Mouse (Mus musculus): ENCODE measurements around the gene Tmem262. TPM values are rescaled to one million over a fixed set of nuclear protein-coding genes. Genes with fewer than 3 reads are reported as not detected.
A peak's percentile ranks its signal among the peaks of the same experiment; 100 is the strongest.

Gene Tmem262
- total and polyA plus RNA-seq, 3 experiments, result not detected

DNA sequence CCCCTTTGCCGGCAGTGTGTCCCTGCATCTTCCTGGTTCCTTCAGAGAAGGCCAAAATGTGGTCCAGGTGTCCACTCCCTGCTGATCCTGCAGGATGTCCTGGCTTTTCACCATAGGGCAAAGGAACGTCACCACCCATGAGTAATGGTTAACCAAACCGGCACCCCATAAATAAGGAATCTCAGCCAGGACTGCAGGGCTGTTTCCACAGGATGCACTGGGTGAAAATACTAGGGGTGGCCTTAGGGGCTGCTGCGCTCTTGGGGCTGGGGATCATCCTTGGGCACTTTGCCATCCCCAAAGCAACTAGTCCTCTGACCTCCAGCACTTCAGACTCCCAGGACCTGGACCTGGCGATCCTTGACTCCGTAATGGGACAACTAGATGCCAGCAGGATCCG, 25.8 kb downstream of the Tmem262 start, which contains the start of gene Naaladl1:
TSS of gene Naaladl1 (plus strand) at position 197 of the 400 bp plus-strand sequence.
- H3K9me3 ChIP-seq (replicated peaks), result no peaks in the 10 kb centered on the region
- H3K36me3 ChIP-seq (replicated peaks), result peaks cover 31% of the 10 kb centered on the region
- no peak for TF ChIP-seq GATA2 (IDR thresholded peaks at IDR 0.05; ENCODE audit: borderline replicate concordance, low read depth, low read length)
- no peak for TF ChIP-seq POLR2AphosphoS5 (IDR thresholded peaks at IDR 0.05; ENCODE audit: insufficient replicate concordance, low read depth, low read length)
- no peak for TF ChIP-seq CTCF (IDR thresholded peaks at IDR 0.05; ENCODE audit: low read depth, low read length)
- no peak for TF ChIP-seq TAL1 (conservative IDR thresholded peaks at IDR 0.05; ENCODE audit: low read depth, low read length)
- no peak for TF ChIP-seq GATA1 (IDR thresholded peaks at IDR 0.05; ENCODE audit: borderline replicate concordance, low read length)
- ATAC-seq (ENCODE audit: extremely low read depth, insufficient number of reproducible peaks, low FRiP score, poor library complexity, severe bottlenecking) (no peak), DNase-seq (ENCODE audit: low spot score) (no peak)
- H3K27me3 ChIP-seq (ENCODE audit: insufficient read depth, low read length), result peaks cover 2% of the 10 kb centered on the region; the same call in 1 of the 2 replicates
- peak within 1 kb of the TSS; percentile 31; the same call in 1 of the 2 replicates for H3K4me3 ChIP-seq (ENCODE audit: low read depth, low read length)
- H3K4me1 ChIP-seq (ENCODE audit: insufficient read depth, low read depth, low read length), result peaks cover 62% of the 10 kb centered on the region

DNA sequence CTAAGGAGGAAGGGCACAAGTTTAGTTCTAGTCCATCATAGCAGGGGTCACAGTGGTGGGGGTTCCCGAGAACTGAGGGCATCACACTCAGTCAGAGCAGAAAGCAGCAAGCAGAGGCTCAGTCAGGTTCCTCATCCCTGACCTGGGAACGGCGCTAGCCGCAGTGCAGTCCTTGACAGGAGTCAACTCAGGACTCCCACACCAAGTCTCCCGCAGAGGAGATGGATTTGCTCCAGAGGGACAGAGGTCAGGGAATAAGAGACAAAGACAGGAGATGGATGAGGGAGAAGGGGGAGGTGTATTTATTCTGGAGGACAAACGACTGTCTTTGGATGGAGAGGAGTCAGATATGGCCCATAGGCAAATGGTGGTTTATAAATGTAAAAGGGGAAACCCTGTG, 33.3 kb downstream of the Tmem262 start:
- H3K36me3 ChIP-seq (replicated peaks), result peaks cover 66% of the 10 kb centered on the region
- ATAC-seq (ENCODE audit: extremely low read depth, insufficient number of reproducible peaks, low FRiP score, poor library complexity, severe bottlenecking) (no peak), DNase-seq (ENCODE audit: low spot score) (no peak)
- H3K27me3 ChIP-seq (ENCODE audit: insufficient read depth, low read length), result peaks cover 2% of the 10 kb centered on the region; the same call in 1 of the 2 replicates
- TF ChIP-seq CTCF (IDR thresholded peaks at IDR 0.05; ENCODE audit: low read depth, low read length) (no peak), POLR2AphosphoS5 (IDR thresholded peaks at IDR 0.05; ENCODE audit: insufficient replicate concordance, low read depth, low read length) (no peak), GATA2 (IDR thresholded peaks at IDR 0.05; ENCODE audit: borderline replicate concordance, low read depth, low read length) (no peak)
- peaks cover 36% of the 10 kb centered on the region for H3K4me1 ChIP-seq (ENCODE audit: insufficient read depth, low read depth, low read length)
- H3K4me3 ChIP-seq (ENCODE audit: low read depth, low read length), result no peak overlapping the region
- no peaks in the 10 kb centered on the region for H3K9me3 ChIP-seq (replicated peaks)

DNA sequence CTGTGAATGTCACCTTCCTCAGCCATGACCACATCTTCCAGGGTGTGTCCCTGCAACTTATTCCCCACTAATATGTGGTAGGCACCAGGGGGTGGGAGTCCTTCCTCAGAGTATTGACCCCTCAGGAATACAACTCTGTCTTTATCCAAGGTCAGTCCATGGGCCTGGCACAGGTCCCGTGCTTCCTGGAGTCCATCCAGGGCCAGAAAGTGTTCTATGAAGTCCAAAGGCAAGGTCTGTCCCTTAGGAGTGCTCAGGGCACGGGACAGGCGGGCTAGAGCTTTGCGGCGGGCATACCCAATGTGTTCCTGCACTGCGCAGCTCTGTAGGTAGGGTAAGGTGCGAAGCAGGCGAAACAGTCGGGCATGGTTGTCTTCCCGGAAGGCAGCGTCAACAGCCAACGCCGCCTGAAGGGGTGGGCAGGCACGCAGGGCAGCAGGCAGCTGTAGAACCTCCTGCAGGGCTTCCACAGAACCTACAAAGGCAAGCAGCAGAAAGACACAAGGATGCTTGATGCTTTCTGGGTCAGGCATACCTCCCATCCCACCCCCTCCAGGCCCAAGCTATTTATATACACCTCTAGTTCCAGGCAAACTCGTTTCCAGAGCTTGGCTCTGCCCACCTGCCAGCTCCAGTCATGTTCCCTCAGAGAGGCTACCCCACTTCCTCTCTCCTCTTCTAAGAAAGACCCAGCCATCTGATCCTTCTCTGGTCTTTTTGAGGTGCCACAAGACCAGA, 36.4 kb downstream of the Tmem262 start:
- Histone ChIP-seq H3K27me3 (ENCODE audit: insufficient read depth, low read length) (no peaks in the 10 kb centered on the region), H3K36me3 (replicated peaks) (peaks cover 73% of the 10 kb centered on the region), H3K4me1 (ENCODE audit: insufficient read depth, low read depth, low read length) (peaks cover 36% of the 10 kb centered on the region), H3K9me3 (replicated peaks) (no peaks in the 10 kb centered on the region), H3K4me3 (ENCODE audit: low read depth, low read length) (peak overlapping the region; percentile 41; the same call in 1 of the 2 replicates)
- no peak for ATAC-seq (ENCODE audit: extremely low read depth, insufficient number of reproducible peaks, low FRiP score, poor library complexity, severe bottlenecking)
- no peak for TF ChIP-seq TAL1 (conservative IDR thresholded peaks at IDR 0.05; ENCODE audit: low read depth, low read length)
- TF ChIP-seq GATA1 (IDR thresholded peaks at IDR 0.05; ENCODE audit: borderline replicate concordance, low read length), result no peak
- no peak for TF ChIP-seq GATA2 (IDR thresholded peaks at IDR 0.05; ENCODE audit: borderline replicate concordance, low read depth, low read length)
- no peak for TF ChIP-seq CTCF (IDR thresholded peaks at IDR 0.05; ENCODE audit: low read depth, low read length)
- TF ChIP-seq POLR2AphosphoS5 (IDR thresholded peaks at IDR 0.05; ENCODE audit: insufficient replicate concordance, low read depth, low read length), result no peak
- DNase-seq (ENCODE audit: low spot score), result no peak

DNA sequence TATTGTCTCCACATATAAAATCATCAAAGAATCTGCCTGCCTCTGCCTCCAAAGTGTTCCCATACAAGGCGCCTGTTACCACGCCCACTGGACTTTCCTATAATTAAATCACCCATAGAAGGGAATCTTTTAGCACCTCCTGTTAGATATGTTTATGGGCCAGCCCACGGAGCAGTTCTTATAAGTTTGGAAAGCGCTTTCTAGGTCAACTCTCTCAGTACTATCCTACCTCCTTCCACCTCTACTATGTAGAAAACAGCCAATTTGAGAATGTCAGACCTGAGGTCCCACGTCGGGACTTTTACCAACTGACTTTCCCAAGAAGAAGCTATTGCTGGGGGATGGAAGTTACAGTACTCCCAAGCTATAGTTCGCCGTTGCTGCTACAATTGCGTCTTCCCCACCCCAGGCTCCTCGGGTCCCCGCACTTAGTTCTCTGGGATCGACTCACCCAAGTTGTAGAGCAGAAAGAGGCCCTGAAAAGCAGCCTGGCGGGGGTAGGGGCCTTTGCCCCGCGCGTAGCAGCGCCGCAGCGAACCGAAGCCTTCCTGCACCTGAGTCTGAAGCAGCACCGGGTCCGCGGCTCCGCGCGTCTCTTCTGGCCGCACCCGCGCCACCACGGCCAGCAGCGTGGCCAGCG, 37.6 kb downstream of the Tmem262 start:
- no peaks in the 10 kb centered on the region for H3K27me3 ChIP-seq (ENCODE audit: insufficient read depth, low read length)
- peaks cover 75% of the 10 kb centered on the region for H3K36me3 ChIP-seq (replicated peaks)
- H3K9me3 ChIP-seq (replicated peaks), result no peaks in the 10 kb centered on the region
- peaks cover 36% of the 10 kb centered on the region for H3K4me1 ChIP-seq (ENCODE audit: insufficient read depth, low read depth, low read length)
- ATAC-seq (ENCODE audit: extremely low read depth, insufficient number of reproducible peaks, low FRiP score, poor library complexity, severe bottlenecking), result no peak
- DNase-seq (ENCODE audit: low spot score), result peak; percentile 16
- TF ChIP-seq POLR2AphosphoS5 (IDR thresholded peaks at IDR 0.05; ENCODE audit: insufficient replicate concordance, low read depth, low read length), result no peak
- TF ChIP-seq GATA1 (IDR thresholded peaks at IDR 0.05; ENCODE audit: borderline replicate concordance, low read length), result no peak
- no peak for TF ChIP-seq GATA2 (IDR thresholded peaks at IDR 0.05; ENCODE audit: borderline replicate concordance, low read depth, low read length)
- TF ChIP-seq TAL1 (conservative IDR thresholded peaks at IDR 0.05; ENCODE audit: low read depth, low read length), result no peak
- no peak for TF ChIP-seq CTCF (IDR thresholded peaks at IDR 0.05; ENCODE audit: low read depth, low read length)
- H3K4me3 ChIP-seq (ENCODE audit: low read depth, low read length), result peak overlapping the region; percentile 90

DNA sequence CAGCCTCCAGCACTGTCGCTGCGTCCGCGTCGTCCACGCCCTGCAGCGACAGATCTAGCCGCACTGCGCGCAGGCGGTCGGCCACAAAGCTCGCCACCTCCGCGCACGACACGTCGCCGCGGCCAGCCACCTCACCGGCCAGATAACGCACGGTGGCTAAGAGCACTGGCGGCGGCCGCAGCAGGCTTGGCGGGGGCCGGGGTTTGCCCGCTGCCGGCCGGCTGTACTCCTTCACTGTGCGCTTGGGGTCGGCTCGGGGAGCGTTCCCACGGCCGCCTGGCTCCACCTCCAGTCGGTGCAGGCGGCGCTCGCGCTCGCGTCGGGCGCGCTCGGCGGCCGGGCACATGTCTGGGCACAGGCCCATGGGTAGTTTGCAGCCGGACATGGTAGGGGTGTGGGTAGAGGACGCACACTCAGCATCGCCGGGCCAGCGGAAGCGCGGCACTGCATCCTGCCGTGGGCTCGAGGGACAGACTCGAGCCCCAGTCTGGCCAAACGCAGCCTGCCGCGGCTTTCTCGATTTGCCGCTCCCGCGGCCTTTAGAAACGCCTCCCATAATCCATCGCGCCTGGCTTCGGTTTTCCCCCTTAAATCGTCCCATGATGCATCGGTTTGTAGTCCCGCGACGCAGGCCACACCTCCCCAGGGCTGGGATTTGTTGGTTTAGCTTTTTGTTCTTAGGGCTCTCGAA, 38.3 kb downstream of the Tmem262 start, which contains the start of gene Sac3d1:
TSS of gene Sac3d1 (minus strand) at position 665 of the 691 bp plus-strand sequence.
- DNase-seq (ENCODE audit: low spot score) (peak; percentile 92), ATAC-seq (ENCODE audit: extremely low read depth, insufficient number of reproducible peaks, low FRiP score, poor library complexity, severe bottlenecking) (peak; percentile 40)
- Histone ChIP-seq H3K9me3 (replicated peaks) (no peaks in the 10 kb centered on the region), H3K4me3 (ENCODE audit: low read depth, low read length) (peak within 1 kb of the TSS; percentile 90), H3K4me1 (ENCODE audit: insufficient read depth, low read depth, low read length) (peaks cover 36% of the 10 kb centered on the region), H3K27me3 (ENCODE audit: insufficient read depth, low read length) (no peaks in the 10 kb centered on the region), H3K36me3 (replicated peaks) (peaks cover 71% of the 10 kb centered on the region)
- no peak for TF ChIP-seq GATA1 (IDR thresholded peaks at IDR 0.05; ENCODE audit: borderline replicate concordance, low read length)
- TF ChIP-seq TAL1 (conservative IDR thresholded peaks at IDR 0.05; ENCODE audit: low read depth, low read length), result no peak
- no peak for TF ChIP-seq GATA2 (IDR thresholded peaks at IDR 0.05; ENCODE audit: borderline replicate concordance, low read depth, low read length)
- TF ChIP-seq POLR2AphosphoS5 (IDR thresholded peaks at IDR 0.05; ENCODE audit: insufficient replicate concordance, low read depth, low read length), result no peak
- TF ChIP-seq CTCF (IDR thresholded peaks at IDR 0.05; ENCODE audit: low read depth, low read length), result no peak

Measured in G1E (cell line).